Mouse (Mus musculus): Measurements from ENCODE around the gene Shprh.
"Not testable (repeated sequence)": the region's sequence is repeated elsewhere in the genome, so short reads cannot be mapped to it uniquely, and the experiment has no call there.

Shprh gene

GRCm38 (mm10) chr10:11242988-11243387, 93.8 kb downstream of the Shprh start:
- not testable (repeated sequence) for DNase-seq (ENCODE audit: low read depth, low spot score)

- DNase-seq (ENCODE audit: low read depth, low spot score) = no peak
Measured at GRCm38 (mm10) chr10:11248210-11248609, 99.0 kb downstream of the Shprh start.

GRCm38 (mm10) chr10:11250247-11250997, 101.2 kb downstream of the Shprh start:
- no peak for DNase-seq (ENCODE audit: low read depth, low spot score)

GRCm38 (mm10) chr10:11253581-11253980, 104.4 kb downstream of the Shprh start:
- DNase-seq (ENCODE audit: low read depth, low spot score) = not testable (repeated sequence)

- no peak for DNase-seq (ENCODE audit: low read depth, low spot score)
Measured at GRCm38 (mm10) chr10:11260119-11260518, 110.9 kb downstream of the Shprh start.

- DNase-seq (ENCODE audit: low read depth, low spot score) = not testable (repeated sequence)
Measured at GRCm38 (mm10) chr10:11262292-11262691, 113.1 kb downstream of the Shprh start.

GRCm38 (mm10) chr10:11263795-11264194, 114.6 kb downstream of the Shprh start:
- DNase-seq (ENCODE audit: low read depth, low spot score) = not testable (repeated sequence)

All from telencephalon, adult 2 months (tissue).